Mouse (Mus musculus) liver, embryonic 14.5 days (tissue): ENCODE results near the gene Maff. TPM values are rescaled to one million over a fixed set of nuclear protein-coding genes. Genes with fewer than 3 reads are reported as not detected.

ENCODE experiments used
- ATAC-seq: fragments of 200-750 bp; cut with Nextera tagmentation; 2 replicates; pipeline ENCODE4 v1.8.0; 2017; ENCODE audit warnings: moderate number of reproducible peaks, mild to moderate bottlenecking, moderate library complexity; ENCODE audit not compliant: insufficient read depth
- DNase-seq, 3 experiments: peaks; one replicate each; pipeline ENCODE4 v3.0.0-alpha.2; 2012 to 2013; ENCODE audit warnings: low read depth in 3 of 3, low spot score in 3 of 3
- H3K27ac ChIP-seq: fragments of 300-500 bp; sonication (generic); 2 replicates; pipeline ENCODE4 v1.5.1; 2014; ENCODE audit warnings: moderate library complexity, mild to moderate bottlenecking, control low read depth, inconsistent platforms
- H3K27me3 ChIP-seq: fragments of 300-500 bp; sonication (generic); 2 replicates; pipeline ENCODE4 v1.6.1; 2014; ENCODE audit warnings: mild to moderate bottlenecking, low read length, moderate library complexity; ENCODE audit not compliant: control insufficient read depth, insufficient read depth
- H3K36me3 ChIP-seq: fragments of 300-500 bp; sonication (generic); replicated peaks from 2 replicates; pipeline ENCODE4 v1.6.1; 2014; ENCODE audit warnings: low read depth; ENCODE audit not compliant: control insufficient read depth, insufficient read depth
- H3K4me1 ChIP-seq, 2 experiments: fragments of 200-500 bp in 1 of 2; fragments of 300-500 bp in 1 of 2; sonication (generic) in 1 of 2; replicated peaks; 2 replicates each; pipeline ENCODE4 v1.6.1; 2012 to 2014; ENCODE audit warnings: antibody characterized with exemption in 1 of 2, inconsistent platforms in 1 of 2, low read length in 1 of 2; ENCODE audit not compliant: control insufficient read depth in 2 of 2, insufficient read depth in 2 of 2
- H3K4me2 ChIP-seq: fragments of 300-500 bp; sonication (generic); 2 replicates; pipeline ENCODE4 v1.6.1; 2014; ENCODE audit warnings: low read depth, mild to moderate bottlenecking, control low read depth, moderate library complexity
- H3K4me3 ChIP-seq, 2 experiments: fragments of 200-500 bp in 1 of 2; fragments of 300-500 bp in 1 of 2; sonication (generic) in 1 of 2; 2 replicates each; pipeline ENCODE4 v1.5.1; 2012 to 2014; ENCODE audit warnings: low read depth in 2 of 2, low read length in 2 of 2, mild to moderate bottlenecking in 2 of 2, control low read depth in 1 of 2, inconsistent platforms in 1 of 2, moderate library complexity in 1 of 2; ENCODE audit not compliant: insufficient read depth in 1 of 2
- H3K9ac ChIP-seq: fragments of 300-500 bp; sonication (generic); replicated peaks from 2 replicates; pipeline ENCODE4 v1.6.1; 2014; ENCODE audit warnings: mild to moderate bottlenecking, control low read depth, moderate library complexity
- H3K9me3 ChIP-seq: fragments of 300-500 bp; sonication (generic); 2 replicates; pipeline ENCODE4 v1.6.1; 2016; ENCODE audit warnings: low read length, mixed read lengths; ENCODE audit not compliant: control insufficient read depth
- CTCF ChIP-seq: IDR thresholded peaks from 2 replicates; pipeline ENCODE4 v1.5.1; 2016; ENCODE audit warnings: antibody characterized with exemption, low read depth, control low read depth
- EP300 ChIP-seq: IDR thresholded peaks from 2 replicates; pipeline ENCODE4 v1.6.1; 2016; ENCODE audit warnings: antibody characterized with exemption, low read depth
- WGBS: fragments of 180-500 bp; shearing (Covaris S2); extraction: QIAGEN DNeasy Blood & Tissue Kit; methylation state at CpG from one replicate; pipeline ENCODE4 v1.1.7; 2014; ENCODE audit not compliant: insufficient replicate concordance; 5-methylcytosine and 5-hydroxymethylcytosine counted together
- polyA plus RNA-seq, 2 experiments: library from polyadenylated mRNA; depleted of rRNA in 1 of 2; stranded (reverse) in 1 of 2; unstranded in 1 of 2; fragments of >200 nt; fragmentation: Nextera tagmentation in 1 of 2; extraction: Ambion mirVana in 1 of 2; gene quantifications; 2 replicates each; pipeline versions ENCODE4 v1.2.1 to v1.2.3; 2012 to 2014

The Maff gene
- polyA plus RNA-seq, 2 experiments = 1.1 to 1.8 TPM

DNA sequence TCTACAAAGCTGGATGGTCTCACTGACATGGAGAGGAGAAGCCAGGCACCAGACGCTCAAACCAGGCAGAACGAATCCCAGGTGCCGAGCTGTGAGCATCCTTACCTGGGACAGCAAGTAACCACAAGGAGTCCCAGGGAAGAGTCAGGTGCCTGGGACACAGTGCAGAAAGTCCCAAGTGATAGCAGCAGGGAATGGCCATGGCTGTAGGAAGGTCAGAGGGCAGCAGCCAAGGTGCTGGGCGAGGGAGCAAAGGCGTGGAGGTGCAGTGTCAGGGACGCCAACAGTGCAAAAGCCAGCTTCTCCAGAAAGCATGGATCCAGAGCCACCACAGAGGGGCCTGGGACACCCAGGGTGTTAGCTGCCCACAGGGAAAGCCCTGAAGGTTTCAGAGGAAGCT is 46.7 kb downstream of the Maff start:
- TF ChIP-seq EP300 (no peak), CTCF (no peak)
- H3K36me3 ChIP-seq = no peaks in the 10 kb centered on the region
- DNase-seq = no peak
- H3K27ac ChIP-seq = no peak overlapping the region
- H3K4me1 ChIP-seq = peaks cover 0 to 17% of the 10 kb centered on the region in 2 experiments; a peak in 2 of 4 replicates
- ATAC-seq = no peak
- no peak overlapping the region for H3K9ac ChIP-seq
- no peak overlapping the region for H3K4me3 ChIP-seq
- H3K4me2 ChIP-seq = no peak overlapping the region
- H3K27me3 ChIP-seq = no peaks in the 10 kb centered on the region
- 73% methylated on average over 6 of the region's 6 CpGs for WGBS
- no peaks in the 10 kb centered on the region for H3K9me3 ChIP-seq

DNA sequence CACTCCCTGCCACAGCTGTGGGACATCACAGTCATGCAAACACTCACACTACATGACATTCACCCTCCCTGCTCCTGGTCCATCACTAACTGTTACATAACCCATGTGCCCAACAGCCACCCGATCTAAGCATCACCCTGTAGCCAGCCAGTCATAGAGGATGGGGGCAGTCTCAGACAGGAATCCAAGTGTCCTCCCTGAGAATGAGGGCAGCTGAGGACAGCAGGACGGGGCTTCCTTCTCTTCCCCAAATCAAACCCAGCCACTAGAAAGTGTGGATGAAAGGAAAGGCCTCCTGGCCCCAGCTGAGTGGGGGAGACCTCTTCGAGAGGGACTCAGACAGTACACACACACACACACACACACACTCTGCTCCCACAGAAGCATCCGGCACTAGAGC is 48.4 kb downstream of the Maff start:
- no peak overlapping the region for H3K4me2 ChIP-seq
- no peak overlapping the region for H3K27ac ChIP-seq
- DNase-seq (no peak), ATAC-seq (no peak)
- H3K36me3 ChIP-seq = no peaks in the 10 kb centered on the region
- no peak overlapping the region for H3K9ac ChIP-seq
- no peak for TF ChIP-seq CTCF
- TF ChIP-seq EP300 = no peak
- WGBS = 64% methylated on average over 4 of the region's 4 CpGs
- peaks cover 0 to 14% of the 10 kb centered on the region in 2 experiments; a peak in 2 of 4 replicates for H3K4me1 ChIP-seq
- no peaks in the 10 kb centered on the region for H3K9me3 ChIP-seq
- H3K4me3 ChIP-seq = no peak overlapping the region
- H3K27me3 ChIP-seq = no peaks in the 10 kb centered on the region

DNA sequence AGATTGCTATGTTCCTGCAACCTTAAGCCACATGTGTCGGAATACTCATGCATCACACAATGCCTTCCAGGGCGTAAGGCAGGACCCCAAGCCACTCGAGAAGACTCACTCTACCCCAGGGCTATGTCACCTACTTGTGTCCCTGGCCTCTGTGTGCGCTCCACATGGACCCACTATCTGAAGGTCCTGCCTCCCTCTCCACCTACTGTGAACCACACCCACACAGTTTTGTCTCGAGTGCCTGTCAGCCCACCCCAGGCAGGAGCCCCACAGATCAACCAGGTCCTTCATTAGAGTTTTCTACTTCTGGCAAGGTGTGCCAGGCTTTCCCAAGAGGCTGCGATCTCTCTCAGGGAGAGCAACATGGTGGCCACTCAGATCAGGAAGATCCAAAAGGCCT is 48.9 kb downstream of the Maff start:
- Histone ChIP-seq H3K9ac (no peak overlapping the region), H3K27me3 (no peaks in the 10 kb centered on the region), H3K4me1 (peaks cover 0 to 17% of the 10 kb centered on the region in 2 experiments; a peak in 2 of 4 replicates), H3K9me3 (no peaks in the 10 kb centered on the region), H3K4me2 (no peak overlapping the region), H3K27ac (no peak overlapping the region), H3K4me3 (no peak overlapping the region), H3K36me3 (no peaks in the 10 kb centered on the region)
- DNase-seq = no peak
- TF ChIP-seq CTCF = no peak
- no peak for TF ChIP-seq EP300
- ATAC-seq = no peak
- WGBS = 53% methylated on average over 6 of the region's 6 CpGs

DNA sequence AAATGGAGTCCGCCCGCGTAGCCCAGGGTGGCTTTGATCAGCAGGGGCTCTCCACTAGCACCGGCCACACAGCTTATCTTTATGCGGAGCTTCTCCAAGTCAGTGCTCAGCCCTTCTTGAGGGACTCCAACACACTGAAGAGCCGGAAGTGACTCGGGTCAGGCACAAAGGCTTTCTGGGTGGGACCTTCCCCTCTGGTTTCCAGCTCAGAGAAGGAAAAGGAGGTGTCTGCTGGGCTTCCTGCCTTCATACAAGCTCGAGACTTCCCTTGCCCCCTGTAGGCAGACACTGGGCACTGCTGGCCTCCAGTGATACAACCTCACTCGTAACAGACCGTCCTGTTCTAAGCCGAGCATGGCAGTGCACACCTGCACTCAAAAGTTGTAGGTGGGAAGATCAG is 50.3 kb downstream of the Maff start:
- DNase-seq (no peak), ATAC-seq (peak; percentile 21; the same call in 1 of the 2 replicates)
- no peak overlapping the region; the same call in 1 of the 2 replicates for H3K4me2 ChIP-seq
- H3K9ac ChIP-seq = no peak overlapping the region
- H3K4me1 ChIP-seq = peaks cover 0 to 18% of the 10 kb centered on the region in 2 experiments; a peak in 2 of 4 replicates
- H3K36me3 ChIP-seq = no peaks in the 10 kb centered on the region
- H3K4me3 ChIP-seq = no peak overlapping the region
- 19% methylated on average over 11 of the region's 11 CpGs for WGBS
- H3K9me3 ChIP-seq = no peaks in the 10 kb centered on the region
- no peak overlapping the region for H3K27ac ChIP-seq
- no peak for TF ChIP-seq EP300
- TF ChIP-seq CTCF = peak; percentile 72
- no peaks in the 10 kb centered on the region for H3K27me3 ChIP-seq

DNA sequence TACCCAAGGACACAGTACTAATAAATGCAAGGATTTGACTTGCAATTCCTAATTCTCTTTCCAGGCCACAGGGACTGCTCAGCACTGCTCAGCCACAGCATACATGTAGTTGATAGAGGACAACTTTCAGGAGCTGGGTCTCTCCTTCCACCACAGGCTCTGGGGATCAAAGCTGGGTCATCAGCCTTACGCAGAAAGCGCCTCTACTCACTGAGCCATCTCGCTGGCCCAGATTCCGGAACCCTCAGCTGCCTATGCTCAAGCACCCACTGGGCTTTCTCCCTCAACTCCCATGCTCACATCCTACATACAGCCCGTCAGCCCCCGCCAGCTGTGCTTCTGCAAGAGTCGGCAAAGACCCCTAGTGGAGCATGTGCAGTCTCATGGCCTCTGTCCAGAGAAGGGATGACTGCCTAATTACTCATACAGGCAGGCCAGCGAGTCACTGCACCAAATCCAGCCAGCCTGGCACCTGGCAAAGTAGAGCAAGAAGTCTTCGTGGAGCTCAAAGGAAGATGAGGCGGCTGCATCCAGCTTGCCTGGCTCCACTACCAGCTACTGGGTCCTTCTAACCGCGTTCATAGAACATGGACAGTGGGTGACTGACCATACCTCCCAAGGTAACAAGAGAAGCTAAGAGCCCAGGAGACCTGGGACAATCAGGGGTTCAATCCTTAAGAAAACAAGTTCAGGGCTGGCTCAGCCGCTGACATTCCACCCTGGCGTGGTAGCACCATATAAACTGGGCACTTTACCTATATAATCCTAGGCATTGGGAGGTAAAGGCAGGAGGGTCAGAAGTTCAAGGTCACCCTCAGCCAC is 53.0 kb downstream of the Maff start:
- no peaks in the 10 kb centered on the region for H3K9me3 ChIP-seq
- no peak overlapping the region for H3K4me3 ChIP-seq
- ATAC-seq = no peak
- H3K36me3 ChIP-seq = no peaks in the 10 kb centered on the region
- 73% methylated on average over 14 of the region's 14 CpGs for WGBS
- TF ChIP-seq CTCF = no peak
- no peak for TF ChIP-seq EP300
- no peak for DNase-seq
- no peak overlapping the region for H3K27ac ChIP-seq
- H3K27me3 ChIP-seq = no peaks in the 10 kb centered on the region
- H3K4me1 ChIP-seq = peaks cover 4 to 19% of the 10 kb centered on the region in 2 experiments
- no peak overlapping the region for H3K4me2 ChIP-seq
- H3K9ac ChIP-seq = no peak overlapping the region
